Mouse (Mus musculus): ENCODE results near the gene Bahcc1. TPM values are rescaled to one million over a fixed set of nuclear protein-coding genes. Genes with fewer than 3 reads are reported as not detected.

The Bahcc1 gene
- total RNA-seq, 2 experiments from 2014 or later = 7.8 to 8.9 TPM

GRCm38 (mm10) chr11:120311561-120311960 is 78.8 kb downstream of the Bahcc1 start:
- DNase-seq (ENCODE audit: low spot score in 2 of 2) = peak in 1 of 2 experiments; percentile 22

DNA sequence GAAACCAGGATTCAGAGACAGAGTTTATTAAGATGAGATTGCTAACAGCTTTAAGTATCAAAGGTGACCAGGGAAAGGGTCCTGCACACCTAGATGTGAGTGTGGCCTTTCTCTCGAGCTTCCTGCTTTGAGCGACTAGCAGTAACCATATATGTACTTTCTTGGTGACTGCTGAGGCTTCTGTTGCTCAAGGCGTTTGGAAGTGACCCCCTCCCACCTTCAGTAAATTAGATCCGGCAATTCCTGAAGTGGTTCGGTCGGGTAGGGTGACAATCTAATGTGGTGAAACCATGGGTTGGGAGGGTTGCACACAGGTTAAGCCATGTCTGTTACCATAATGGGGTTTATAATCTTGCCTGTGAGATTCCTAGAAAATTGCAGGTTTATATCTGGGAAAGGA is 79.3 kb downstream of the Bahcc1 start:
- no peak for DNase-seq (ENCODE audit: low spot score in 2 of 2)

- no peak for DNase-seq (ENCODE audit: low spot score in 2 of 2)
Observed at GRCm38 (mm10) chr11:120313906-120314685, 81.3 kb downstream of the Bahcc1 start.

GRCm38 (mm10) chr11:120314721-120315415 is 82.1 kb downstream of the Bahcc1 start:
- peak in 1 of 2 experiments; percentile 14 for DNase-seq (ENCODE audit: low spot score in 2 of 2)

- DNase-seq (ENCODE audit: low spot score in 2 of 2) = peak in 1 of 2 experiments; percentile 21
Observed at GRCm38 (mm10) chr11:120315416-120315761, 82.6 kb downstream of the Bahcc1 start.

- peak; percentile 80 to 84 for DNase-seq (ENCODE audit: low spot score in 2 of 2)
Observed at GRCm38 (mm10) chr11:120315832-120316689, 83.3 kb downstream of the Bahcc1 start.

DNA sequence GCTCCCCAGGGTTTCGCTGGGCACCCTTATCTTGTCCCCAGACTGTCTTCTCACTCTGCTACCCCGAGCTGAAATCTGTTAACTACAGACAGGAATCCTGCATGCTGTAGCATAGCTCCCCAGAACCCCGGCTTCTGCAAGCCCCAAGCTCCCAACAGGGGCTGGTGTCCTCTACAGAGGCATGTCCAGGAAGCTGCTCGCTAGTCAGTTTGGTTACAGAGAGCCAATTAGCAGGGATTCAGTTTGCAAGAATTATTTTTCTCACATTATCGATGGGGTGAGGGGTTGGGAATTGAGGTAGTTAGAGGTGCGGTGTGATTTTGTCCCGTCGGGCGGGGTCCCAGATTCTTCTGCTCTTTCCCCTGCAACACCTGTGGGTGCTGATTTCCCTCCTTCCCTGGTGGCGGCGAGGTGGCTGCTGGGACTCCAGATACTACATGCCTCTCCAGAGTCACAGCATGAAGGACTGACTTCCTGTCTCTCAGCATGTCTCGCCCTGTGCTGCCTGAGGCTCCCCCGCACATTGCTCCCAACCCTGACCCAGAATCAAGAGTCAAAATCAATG is 84.0 kb downstream of the Bahcc1 start:
- no peak for DNase-seq (ENCODE audit: low spot score in 2 of 2)

DNA sequence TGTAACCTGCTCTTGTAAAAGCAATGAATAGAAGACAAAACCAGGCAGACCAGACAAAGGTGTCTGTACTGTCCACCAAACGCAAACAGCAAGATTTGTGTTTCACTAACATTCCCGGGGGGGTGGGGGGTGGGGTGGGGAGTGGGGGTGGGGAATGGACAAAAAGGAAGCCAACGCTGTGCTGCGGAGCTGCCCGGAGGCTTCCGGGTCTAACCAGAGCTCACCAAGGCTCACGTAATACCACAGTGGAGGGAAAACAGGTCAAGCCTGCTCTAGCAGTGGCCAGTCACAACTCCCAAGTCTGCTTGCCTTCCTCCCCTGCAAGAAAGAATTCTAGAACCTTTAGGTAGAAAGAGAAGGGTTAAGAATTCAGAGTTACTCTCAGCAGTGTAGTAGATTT is 84.7 kb downstream of the Bahcc1 start:
- DNase-seq (ENCODE audit: low spot score in 2 of 2) = no peak

DNA sequence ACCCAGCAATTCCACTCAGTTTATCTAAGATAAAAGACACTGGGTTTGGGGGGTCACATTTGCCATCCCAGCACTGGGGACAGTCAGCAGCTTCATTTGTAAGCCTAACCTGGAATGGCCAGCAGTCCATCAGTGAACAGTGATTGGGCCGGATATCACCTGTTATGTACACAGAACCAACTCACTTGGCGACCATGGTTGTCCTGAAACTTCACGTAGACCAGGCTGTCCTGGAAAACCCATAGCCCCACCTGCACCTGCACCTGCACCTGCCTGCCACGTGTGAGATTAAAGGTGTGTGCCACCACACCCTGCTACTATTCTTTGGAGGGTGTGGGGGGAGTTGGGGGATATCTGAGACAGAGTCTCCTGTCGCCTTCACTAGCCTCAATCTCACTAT is 86.6 kb downstream of the Bahcc1 start:
- no peak for DNase-seq (ENCODE audit: low spot score in 2 of 2)

DNA sequence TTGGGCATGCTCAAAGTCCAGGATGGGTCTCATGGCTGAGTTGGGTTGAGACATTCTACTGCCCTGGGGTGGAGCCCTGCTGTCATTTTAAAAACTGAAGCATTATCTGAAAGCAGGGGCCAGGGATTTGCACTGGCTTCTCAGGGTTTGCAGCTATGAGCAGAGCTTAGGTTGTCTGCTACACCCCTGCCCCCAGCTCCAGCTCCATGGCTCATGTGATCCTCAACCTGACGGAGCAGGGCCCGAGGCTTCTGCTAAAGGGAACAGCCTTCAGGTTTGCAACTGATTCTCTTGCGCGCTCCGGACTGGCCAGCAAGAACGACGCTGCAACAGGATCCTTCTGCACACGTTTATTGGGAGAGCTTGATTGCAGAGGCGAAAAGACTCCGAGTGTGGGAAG is 87.4 kb downstream of the Bahcc1 start:
- no peak for DNase-seq (ENCODE audit: low spot score in 2 of 2)

DNA sequence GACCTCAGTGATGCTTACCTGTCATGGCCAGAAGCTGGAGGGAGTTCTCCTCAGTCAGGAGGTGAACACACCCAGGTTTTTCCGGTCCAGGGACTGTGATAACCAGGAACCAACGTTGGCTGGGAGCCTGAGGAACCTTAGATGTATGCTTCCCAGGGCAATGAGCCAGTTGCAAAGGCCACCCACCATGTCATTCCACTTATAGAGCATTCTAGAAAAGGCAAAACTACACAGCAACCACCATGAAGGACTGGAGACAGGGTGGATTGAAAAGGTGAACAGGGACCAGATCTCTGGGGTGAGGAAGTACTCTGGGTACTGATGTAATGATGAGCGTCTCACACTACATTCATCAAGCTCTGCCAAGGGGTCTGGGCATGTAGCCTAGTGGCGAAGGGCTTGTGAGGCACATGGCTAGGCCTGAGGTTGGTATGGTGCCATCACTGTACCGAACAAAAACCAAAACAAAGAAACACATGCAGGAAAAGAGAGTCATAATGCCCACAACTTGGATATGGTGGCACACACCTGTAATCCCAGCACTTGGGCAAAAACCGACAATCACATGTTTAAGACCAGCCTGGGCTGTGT is 102.8 kb downstream of the Bahcc1 start:
- DNase-seq (ENCODE audit: low spot score in 2 of 2) = no peak

GRCm38 (mm10) chr11:120337447-120337846 is 104.7 kb downstream of the Bahcc1 start:
- no peak for DNase-seq (ENCODE audit: low spot score in 2 of 2)

DNA sequence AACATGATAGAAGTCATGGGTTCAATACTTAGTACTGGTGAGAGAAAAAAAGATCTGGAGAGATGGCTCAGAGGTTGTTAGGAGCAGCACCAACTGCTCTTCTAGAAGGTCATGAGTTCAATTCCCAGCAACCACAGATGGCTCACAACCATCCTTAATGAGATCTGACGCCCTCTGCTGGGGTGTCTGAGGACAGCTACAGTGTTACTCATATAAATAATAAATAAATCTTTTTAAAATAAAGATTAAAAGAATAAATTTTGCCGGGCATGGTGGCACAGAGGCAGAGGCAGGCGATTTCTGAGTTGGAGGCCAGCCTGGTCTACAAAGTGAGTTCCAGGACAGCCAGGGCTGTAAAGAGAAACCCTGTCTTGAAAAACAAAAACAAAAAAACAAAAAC is 106.0 kb downstream of the Bahcc1 start:
- DNase-seq (ENCODE audit: low spot score in 2 of 2) = no peak

GRCm38 (mm10) chr11:120339978-120340513 is 107.3 kb downstream of the Bahcc1 start:
- no peak for DNase-seq (ENCODE audit: low spot score in 2 of 2)

DNA sequence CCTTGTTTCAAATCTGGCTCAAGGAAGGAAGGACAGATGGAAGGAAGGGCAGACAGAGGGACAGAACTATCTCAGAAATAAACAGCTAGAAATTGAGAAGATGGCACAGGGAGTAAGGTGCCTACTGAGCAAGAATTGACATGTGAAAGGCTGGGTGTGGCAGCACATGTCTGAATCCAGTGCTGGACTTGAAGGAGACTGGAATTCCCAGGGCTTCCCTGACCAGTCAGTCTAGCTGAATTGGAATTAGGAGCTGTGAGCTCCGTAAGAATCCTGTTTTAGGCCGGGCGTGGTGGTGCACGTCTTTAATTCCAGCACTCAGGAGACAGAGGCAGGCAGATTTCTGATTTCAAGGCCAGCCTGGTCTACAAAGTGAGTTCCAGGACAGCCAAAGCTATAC is 108.9 kb downstream of the Bahcc1 start:
- no peak for DNase-seq (ENCODE audit: low spot score in 2 of 2)

Small RNAs within 50 kb of the gene (microRNA-seq; reads per million reads assigned to microRNA genes)
- gene Gm47297 (ENCODE audit: borderline number of aligned reads in 2 of 2) = 0 reads per million in 2 experiments

Other genes with a start within 250 kb of the Bahcc1 start
- 10 to 100 TPM; 10.3 to 22.0 TPM for gene Aatk, start 185.8 kb upstream of the Bahcc1 start, total RNA-seq (2021)
- 10 to 100 TPM; 11.7 to 90.0 TPM for gene Cep131, start 146.1 kb upstream of the Bahcc1 start, total RNA-seq (2021)
- 10 to 100 TPM; 12.3 to 15.4 TPM for gene Tepsin, start 134.2 kb upstream of the Bahcc1 start, total RNA-seq (2021)
- gene Ndufaf8, start 134.0 kb upstream of the Bahcc1 start, total RNA-seq (2021) = 10 to 100 TPM; 54.9 to 62.9 TPM
- 100 to 1,000 TPM; 147 to 177 TPM for gene Slc38a10, start 81.6 kb upstream of the Bahcc1 start, total RNA-seq (2021)
- 1,000 to 10,000 TPM in 1 of 2 experiments, 100 to 1,000 TPM in 1; 972 to 2,157 TPM for gene Actg1, start 115.6 kb downstream of the Bahcc1 start, total RNA-seq (2021)
- under 1 TPM in 1 of 2 experiments, not detected in 1; 0.33 TPM for gene Fscn2, start 128.6 kb downstream of the Bahcc1 start, total RNA-seq (2021)
- gene Faap100, start 145.8 kb downstream of the Bahcc1 start, total RNA-seq (2021) = 10 to 100 TPM; 15.1 to 19.7 TPM
- 10 to 100 TPM; 85.2 to 95.8 TPM for gene Nploc4, start 204.8 kb downstream of the Bahcc1 start, total RNA-seq (2021)
- gene Tspan10, start 209.7 kb downstream of the Bahcc1 start, total RNA-seq (2021) = 1 to 10 TPM in 1 of 2 experiments, not detected in 1; 4.5 TPM
- under 1 TPM in 1 of 2 experiments, not detected in 1; 0.27 TPM for gene Pde6g, start 220.6 kb downstream of the Bahcc1 start, total RNA-seq (2021)
- gene Oxld1, start 225.1 kb downstream of the Bahcc1 start, total RNA-seq (2021) = 10 to 100 TPM; 19.8 to 30.4 TPM
- 10 to 100 TPM; 36.0 to 37.3 TPM for gene Ccdc137, start 225.2 kb downstream of the Bahcc1 start, total RNA-seq (2021)
- 10 to 100 TPM; 21.5 to 22.3 TPM for gene Arl16, start 234.7 kb downstream of the Bahcc1 start, total RNA-seq (2021)